Mouse (Mus musculus): ENCODE measurements at regions not wholly inside any gene's neighbourhood (a gene's known extent, or its start where the extent isn't known, plus 50 kb on each side); places are given as distances from the start of the nearest gene placed in this dataset.

DNA sequence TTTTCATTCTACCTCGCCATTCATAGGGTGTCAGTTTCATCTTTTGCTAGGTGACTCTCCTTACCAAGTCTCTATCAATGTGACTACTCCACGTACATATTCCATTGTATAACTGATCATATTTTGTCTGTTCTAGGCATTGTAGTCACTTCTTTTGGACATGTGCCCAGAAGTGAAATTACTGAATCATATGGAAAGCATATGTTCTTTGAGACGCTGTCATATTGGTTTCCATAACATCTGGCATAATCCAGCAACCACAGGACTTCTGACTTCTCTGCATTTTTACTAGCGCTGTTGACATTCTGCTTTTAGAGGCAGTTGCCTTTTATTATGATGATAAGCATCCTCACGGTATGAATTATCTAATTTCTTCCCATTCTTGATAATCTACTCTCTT lies 113.9 kb upstream of the Clstn2 start:
- 60% methylated on average over 5 of the region's 5 CpGs for WGBS
- Histone ChIP-seq H3K9ac (replicated peaks; ENCODE audit: low read depth) (no peak overlapping the region), H3K4me3 (ENCODE audit: low read depth, low read length) (no peak overlapping the region), H3K4me2 (replicated peaks; ENCODE audit: low read depth, low read length) (no peak overlapping the region), H3K27ac (ENCODE audit: low read length) (no peak overlapping the region), H3K36me3 (ENCODE audit: insufficient read depth, low read length) (no peaks in the 10 kb centered on the region), H3K4me1 (ENCODE audit: insufficient read depth, low read depth, low read length) (no peaks in the 10 kb centered on the region), H3K27me3 (replicated peaks; ENCODE audit: insufficient read depth, low read length) (no peaks in the 10 kb centered on the region), H3K9me3 (ENCODE audit: low read length) (no peaks in the 10 kb centered on the region)
- DNase-seq (ENCODE audit: low spot score) (no peak), ATAC-seq (no peak)
- TF ChIP-seq CTCF (IDR thresholded peaks at IDR 0.05) (no peak), EP300 (IDR thresholded peaks at IDR 0.05) (no peak)

DNA sequence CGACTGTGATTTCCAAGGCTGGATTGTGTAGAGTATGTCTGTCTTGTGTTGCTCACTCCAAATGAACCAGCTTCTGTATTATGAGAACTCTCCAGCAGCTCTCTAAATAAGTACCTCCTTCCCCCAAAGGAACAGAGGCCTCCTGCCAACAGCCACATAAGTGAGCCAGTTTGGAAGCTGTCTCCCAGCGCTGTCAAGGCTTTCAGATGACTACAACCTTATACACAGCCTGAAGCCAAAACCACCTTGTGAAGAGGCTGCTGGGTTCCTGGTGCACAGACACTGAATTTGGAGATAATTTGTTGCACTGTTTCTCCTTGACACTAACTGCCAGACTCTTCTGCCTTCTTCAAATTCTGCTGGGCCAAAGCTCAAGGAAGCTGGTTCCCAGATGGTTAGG lies 125.4 kb upstream of the Clstn2 start:
- Histone ChIP-seq H3K9ac (replicated peaks; ENCODE audit: low read depth) (no peak overlapping the region), H3K4me1 (ENCODE audit: insufficient read depth, low read depth, low read length) (no peaks in the 10 kb centered on the region), H3K4me2 (replicated peaks; ENCODE audit: low read depth, low read length) (no peak overlapping the region), H3K9me3 (ENCODE audit: low read length) (no peaks in the 10 kb centered on the region), H3K27ac (ENCODE audit: low read length) (no peak overlapping the region), H3K36me3 (ENCODE audit: insufficient read depth, low read length) (no peaks in the 10 kb centered on the region), H3K27me3 (replicated peaks; ENCODE audit: insufficient read depth, low read length) (no peaks in the 10 kb centered on the region), H3K4me3 (ENCODE audit: low read depth, low read length) (no peak overlapping the region)
- no peak for DNase-seq (ENCODE audit: low spot score)
- TF ChIP-seq EP300 (IDR thresholded peaks at IDR 0.05) (no peak), CTCF (IDR thresholded peaks at IDR 0.05) (no peak)
- ATAC-seq: no peak
- 87% methylated on average over 2 of the region's 2 CpGs for WGBS

DNA sequence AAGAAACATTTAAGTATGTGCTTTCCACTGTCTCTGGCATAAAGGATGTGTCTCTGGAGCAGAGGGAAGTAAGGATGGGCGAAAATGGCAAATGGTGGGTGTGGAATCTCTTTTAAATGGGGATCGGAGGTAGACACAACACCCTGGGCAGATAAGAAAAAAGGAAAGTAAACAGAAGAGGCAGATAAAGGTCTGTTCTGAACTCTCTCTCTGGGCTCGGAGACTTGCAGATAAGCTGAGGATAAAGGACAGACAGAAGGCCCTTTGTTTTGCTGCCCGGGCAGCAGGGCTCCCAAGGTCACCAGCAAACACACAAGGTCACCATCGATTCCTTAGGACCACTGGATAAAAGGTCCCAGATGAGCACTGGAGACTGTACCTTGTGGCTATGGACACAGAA lies 122.7 kb upstream of the Nmnat3 start:
- no peaks in the 10 kb centered on the region for H3K9me3 ChIP-seq (ENCODE audit: low read length)
- no peaks in the 10 kb centered on the region for H3K27me3 ChIP-seq (replicated peaks; ENCODE audit: insufficient read depth, low read length)
- ATAC-seq (no peak), DNase-seq (ENCODE audit: low spot score) (no peak)
- H3K4me2 ChIP-seq (replicated peaks; ENCODE audit: low read depth, low read length): no peak overlapping the region
- H3K4me1 ChIP-seq (ENCODE audit: insufficient read depth, low read depth, low read length): no peaks in the 10 kb centered on the region
- no peak for TF ChIP-seq CTCF (IDR thresholded peaks at IDR 0.05)
- TF ChIP-seq EP300 (IDR thresholded peaks at IDR 0.05): no peak
- WGBS: 13% methylated on average over 5 of the region's 5 CpGs
- H3K36me3 ChIP-seq (ENCODE audit: insufficient read depth, low read length): no peaks in the 10 kb centered on the region
- H3K4me3 ChIP-seq (ENCODE audit: low read depth, low read length): no peak overlapping the region
- no peak overlapping the region for H3K9ac ChIP-seq (replicated peaks; ENCODE audit: low read depth)
- no peak overlapping the region for H3K27ac ChIP-seq (ENCODE audit: low read length)

DNA sequence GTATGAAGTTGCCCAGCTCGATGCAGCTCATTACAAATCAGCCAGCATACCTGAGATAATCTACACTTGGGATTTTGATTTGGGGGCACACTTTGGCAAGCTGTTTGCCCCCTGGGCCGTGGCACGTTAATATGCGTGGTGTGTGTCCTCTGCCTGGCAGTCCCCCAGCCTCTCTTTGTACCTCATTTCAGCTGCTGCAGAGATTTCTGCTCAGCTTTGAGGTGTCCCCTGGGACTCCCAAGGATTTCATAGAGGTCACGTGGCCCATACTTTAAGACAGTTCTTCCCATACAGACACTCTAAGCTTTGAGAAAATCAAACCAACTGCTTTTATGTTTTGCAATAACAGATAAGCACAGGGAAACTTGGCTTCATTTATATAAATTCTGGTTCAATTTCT lies 113.2 kb upstream of the Nmnat3 start:
- H3K36me3 ChIP-seq (ENCODE audit: insufficient read depth, low read length): no peaks in the 10 kb centered on the region
- H3K4me1 ChIP-seq (ENCODE audit: insufficient read depth, low read depth, low read length): no peaks in the 10 kb centered on the region
- no peak for TF ChIP-seq EP300 (IDR thresholded peaks at IDR 0.05)
- no peak for TF ChIP-seq CTCF (IDR thresholded peaks at IDR 0.05)
- no peak for ATAC-seq
- H3K9me3 ChIP-seq (ENCODE audit: low read length): no peaks in the 10 kb centered on the region
- no peak overlapping the region for H3K4me3 ChIP-seq (ENCODE audit: low read depth, low read length)
- no peaks in the 10 kb centered on the region for H3K27me3 ChIP-seq (replicated peaks; ENCODE audit: insufficient read depth, low read length)
- H3K4me2 ChIP-seq (replicated peaks; ENCODE audit: low read depth, low read length): no peak overlapping the region
- H3K9ac ChIP-seq (replicated peaks; ENCODE audit: low read depth): no peak overlapping the region
- no peak for DNase-seq (ENCODE audit: low spot score)
- WGBS: 64% methylated on average over 5 of the region's 5 CpGs
- H3K27ac ChIP-seq (ENCODE audit: low read length): no peak overlapping the region

DNA sequence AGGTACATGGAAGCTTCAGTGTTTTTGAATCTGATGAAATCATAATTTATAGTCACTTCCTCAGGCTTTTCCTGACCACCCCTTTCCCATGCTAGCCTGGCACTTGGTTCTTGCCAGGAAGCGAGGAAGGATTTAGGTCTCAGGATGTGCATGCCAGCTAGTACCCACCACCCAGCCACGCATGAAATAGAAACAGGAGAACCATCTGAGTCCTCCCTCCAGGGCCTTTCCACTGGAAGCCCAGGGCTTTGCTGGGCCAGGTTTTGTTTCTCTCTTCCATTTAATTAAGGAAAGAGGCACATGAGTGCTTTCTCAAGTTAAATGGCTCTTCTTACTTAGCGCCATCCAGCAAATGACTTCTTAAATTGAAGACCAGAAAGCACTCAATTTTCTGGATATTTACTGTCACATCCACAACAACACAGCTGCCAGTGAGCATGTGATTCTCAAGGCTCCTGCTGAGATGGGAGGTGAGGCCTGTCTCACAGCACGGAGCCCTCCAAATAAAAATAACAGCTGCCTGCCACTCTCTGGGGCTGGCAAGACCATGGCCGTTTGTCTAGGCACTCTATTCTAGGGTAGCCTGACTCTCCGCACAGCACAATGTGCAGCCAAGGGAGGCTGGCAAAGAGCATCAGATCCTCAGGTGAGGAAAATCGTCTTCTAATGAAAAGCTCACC lies 110.4 kb upstream of the Nmnat3 start:
- H3K4me1 ChIP-seq (ENCODE audit: insufficient read depth, low read depth, low read length): no peaks in the 10 kb centered on the region
- no peak overlapping the region for H3K4me3 ChIP-seq (ENCODE audit: low read depth, low read length)
- no peak overlapping the region for H3K4me2 ChIP-seq (replicated peaks; ENCODE audit: low read depth, low read length)
- H3K9ac ChIP-seq (replicated peaks; ENCODE audit: low read depth): no peak overlapping the region
- ATAC-seq (no peak), DNase-seq (ENCODE audit: low spot score) (no peak)
- 69% methylated on average over 7 of the region's 7 CpGs for WGBS
- no peak overlapping the region for H3K27ac ChIP-seq (ENCODE audit: low read length)
- no peaks in the 10 kb centered on the region for H3K36me3 ChIP-seq (ENCODE audit: insufficient read depth, low read length)
- H3K27me3 ChIP-seq (replicated peaks; ENCODE audit: insufficient read depth, low read length): no peaks in the 10 kb centered on the region
- TF ChIP-seq EP300 (IDR thresholded peaks at IDR 0.05): no peak
- TF ChIP-seq CTCF (IDR thresholded peaks at IDR 0.05): no peak
- no peaks in the 10 kb centered on the region for H3K9me3 ChIP-seq (ENCODE audit: low read length)

DNA sequence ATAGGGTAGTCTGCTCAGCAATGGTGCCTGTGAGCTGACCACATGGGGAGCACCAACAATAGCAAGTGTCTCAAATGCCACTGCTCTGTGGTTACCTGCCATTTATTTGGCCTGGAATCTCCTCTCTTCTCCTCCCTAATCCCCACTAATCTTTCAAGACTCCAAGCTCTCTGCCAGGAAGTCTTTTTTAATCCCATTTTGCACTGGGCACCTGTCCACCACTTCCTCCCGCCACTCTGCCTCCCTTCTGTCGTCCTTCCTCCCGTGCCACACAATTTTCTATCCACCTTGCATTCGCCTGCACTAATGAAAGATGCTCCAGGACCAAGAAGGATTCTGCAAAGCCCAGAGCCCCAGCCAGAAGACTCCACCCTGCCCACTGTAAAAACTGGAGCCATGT lies 106.5 kb upstream of the Nmnat3 start:
- DNase-seq (ENCODE audit: low spot score): no peak
- WGBS: 49% methylated on average over 4 of the region's 4 CpGs

More for the DNA sequence above, 106.5 kb upstream of the Nmnat3 start:
- Histone ChIP-seq H3K27ac (ENCODE audit: low read length) (no peak overlapping the region), H3K9ac (replicated peaks; ENCODE audit: low read depth) (no peak overlapping the region), H3K4me3 (ENCODE audit: low read depth, low read length) (no peak overlapping the region), H3K9me3 (ENCODE audit: low read length) (no peaks in the 10 kb centered on the region), H3K4me1 (ENCODE audit: insufficient read depth, low read depth, low read length) (no peaks in the 10 kb centered on the region), H3K27me3 (replicated peaks; ENCODE audit: insufficient read depth, low read length) (no peaks in the 10 kb centered on the region), H3K4me2 (replicated peaks; ENCODE audit: low read depth, low read length) (no peak overlapping the region), H3K36me3 (ENCODE audit: insufficient read depth, low read length) (no peaks in the 10 kb centered on the region)
- TF ChIP-seq EP300 (IDR thresholded peaks at IDR 0.05) (no peak), CTCF (IDR thresholded peaks at IDR 0.05) (no peak)
- ATAC-seq: no peak

All from lung, postnatal 0 days (tissue).